Mouse (Mus musculus) 416B (cell line): ENCODE results near the gene Ttf2.

ENCODE experiments used
- DNase-seq: peaks from one replicate; pipeline ENCODE4 v3.0.0; 2011; ENCODE audit warnings: low read depth

Gene Ttf2

DNA sequence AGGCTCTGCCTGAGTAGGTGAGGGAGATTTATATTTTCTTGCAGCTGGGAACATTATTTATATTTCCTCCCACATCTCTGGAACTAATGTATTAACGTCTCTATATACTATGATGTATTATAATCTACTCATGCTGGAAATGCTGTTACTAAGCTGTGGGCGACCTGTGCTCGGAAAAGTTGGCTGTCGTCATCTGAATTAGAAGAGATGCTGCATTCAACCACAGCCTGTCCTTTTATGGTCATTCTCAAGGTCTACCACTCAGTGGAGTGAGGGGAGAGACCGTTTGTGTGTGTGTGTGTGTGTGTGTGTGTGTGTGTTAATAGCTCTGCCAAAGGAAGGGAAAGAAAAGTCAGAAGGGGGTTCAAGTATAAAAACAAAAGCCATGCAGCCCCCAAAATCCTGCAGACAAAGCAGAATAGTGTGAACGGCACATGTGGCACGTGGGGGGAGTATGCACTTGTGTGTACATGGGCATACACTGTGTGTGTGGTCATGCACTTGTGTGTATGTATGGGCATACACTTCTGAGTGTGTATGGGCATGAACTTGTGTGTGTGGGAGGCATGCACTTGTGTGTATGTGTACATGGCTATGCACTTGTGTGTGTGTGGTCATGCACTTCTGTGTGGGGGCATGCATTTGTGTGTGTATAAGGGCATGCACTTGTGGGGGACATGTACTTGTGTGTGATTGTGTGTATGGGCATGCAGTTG, 57.8 kb downstream of the Ttf2 start:
- DNase-seq: peak; percentile 85

- no peak for DNase-seq
Observed at GRCm38 (mm10) chr3:100911026-100911425, 58.4 kb downstream of the Ttf2 start.

DNA sequence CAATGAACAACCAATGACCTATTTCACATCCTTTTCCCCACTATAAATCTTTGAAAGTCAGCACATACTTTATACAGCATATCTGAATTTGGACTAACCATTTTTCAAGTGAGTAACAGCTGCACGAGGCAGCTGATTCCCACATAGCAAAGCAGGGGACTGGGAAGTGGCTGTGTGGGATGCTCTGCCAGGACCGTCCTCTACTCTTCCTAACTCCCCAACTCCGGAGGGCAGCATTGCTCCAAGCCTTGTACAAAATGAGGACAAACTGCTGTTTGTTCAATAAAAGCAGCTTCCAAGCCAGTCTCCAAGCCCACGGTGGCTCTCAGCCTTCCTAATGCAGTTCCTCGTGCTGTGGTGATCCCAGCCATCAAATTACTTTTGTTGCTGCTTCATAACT, 58.8 kb downstream of the Ttf2 start:
- no peak for DNase-seq

GRCm38 (mm10) chr3:100908594-100908993, 60.9 kb downstream of the Ttf2 start:
- DNase-seq: peak; percentile 72

- DNase-seq: peak; percentile 68
Observed at GRCm38 (mm10) chr3:100906916-100907315, 62.5 kb downstream of the Ttf2 start.

- peak; percentile 99 for DNase-seq
Observed at GRCm38 (mm10) chr3:100906128-100906527, 63.3 kb downstream of the Ttf2 start.

- no peak for DNase-seq
Observed at GRCm38 (mm10) chr3:100895500-100895899, 74.0 kb downstream of the Ttf2 start.

GRCm38 (mm10) chr3:100892383-100893335, 76.8 kb downstream of the Ttf2 start:
- peak; percentile 23 for DNase-seq

DNA sequence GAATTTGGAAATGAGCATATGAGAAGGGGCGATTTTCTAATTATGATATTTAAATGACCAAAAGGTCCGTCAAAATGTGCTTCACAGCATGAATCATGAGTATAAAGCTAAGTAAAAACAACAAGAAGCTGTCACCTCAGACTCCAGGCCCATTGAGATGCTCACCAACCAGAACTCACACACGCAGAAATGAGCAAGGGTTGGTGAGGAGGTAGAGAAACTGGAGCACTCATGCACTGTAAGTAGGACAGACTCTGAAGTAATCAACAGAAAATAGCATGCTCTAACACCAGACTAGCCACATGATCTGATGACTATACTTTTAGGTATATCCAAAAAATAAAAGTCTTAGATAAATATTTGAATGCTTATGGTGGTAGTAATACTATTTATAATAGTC, 79.1 kb downstream of the Ttf2 start:
- no peak for DNase-seq

GRCm38 (mm10) chr3:100889234-100889633, 80.2 kb downstream of the Ttf2 start:
- DNase-seq: peak; percentile 62
